Mouse (Mus musculus): ENCODE measurements around the gene Pde1b. TPM values are rescaled to one million over a fixed set of nuclear protein-coding genes. Genes with fewer than 3 reads are reported as not detected.

Gene Pde1b
- total RNA-seq, 2 experiments from 2014 or later: 5.1 to 8.6 TPM

DNA sequence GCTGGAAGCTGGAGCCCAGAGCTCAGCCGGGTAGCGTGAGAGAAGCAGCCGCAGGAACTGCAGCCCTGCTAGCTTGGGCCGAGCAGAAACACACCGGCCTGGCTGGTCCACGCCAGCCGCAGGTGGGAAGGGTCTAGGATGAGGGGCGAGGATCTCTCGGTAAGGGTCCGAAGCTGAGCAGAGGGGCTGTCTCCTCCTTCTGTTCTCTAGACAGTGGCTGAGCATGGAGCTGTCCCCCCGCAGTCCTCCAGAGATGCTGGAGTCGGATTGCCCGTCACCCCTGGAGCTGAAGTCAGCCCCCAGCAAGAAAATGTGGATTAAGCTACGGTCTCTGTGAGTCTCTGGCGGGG, 392 bp downstream of the Pde1b start:
- DNase-seq (ENCODE audit: low spot score in 2 of 2): no peak

DNA sequence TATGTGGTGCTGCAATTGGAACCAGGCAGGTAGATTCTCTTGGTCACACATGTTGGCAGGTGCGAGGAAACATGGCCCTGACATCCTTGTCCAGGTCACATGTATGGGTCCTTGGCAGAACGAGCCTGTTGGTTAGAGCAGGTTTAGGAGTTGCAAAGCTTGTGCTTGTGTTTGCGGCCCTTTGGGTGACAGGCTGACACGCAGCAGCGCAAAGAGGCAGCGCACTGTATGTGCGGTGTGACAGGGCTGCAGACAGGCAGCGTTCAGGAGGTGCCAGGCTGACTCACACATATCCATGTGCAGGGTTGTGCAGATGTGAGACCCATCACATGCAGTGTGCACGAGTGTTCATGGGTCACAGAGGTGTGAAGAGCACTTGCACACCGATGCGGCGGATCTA, 826 bp downstream of the Pde1b start:
- DNase-seq (ENCODE audit: low spot score in 2 of 2): no peak

DNA sequence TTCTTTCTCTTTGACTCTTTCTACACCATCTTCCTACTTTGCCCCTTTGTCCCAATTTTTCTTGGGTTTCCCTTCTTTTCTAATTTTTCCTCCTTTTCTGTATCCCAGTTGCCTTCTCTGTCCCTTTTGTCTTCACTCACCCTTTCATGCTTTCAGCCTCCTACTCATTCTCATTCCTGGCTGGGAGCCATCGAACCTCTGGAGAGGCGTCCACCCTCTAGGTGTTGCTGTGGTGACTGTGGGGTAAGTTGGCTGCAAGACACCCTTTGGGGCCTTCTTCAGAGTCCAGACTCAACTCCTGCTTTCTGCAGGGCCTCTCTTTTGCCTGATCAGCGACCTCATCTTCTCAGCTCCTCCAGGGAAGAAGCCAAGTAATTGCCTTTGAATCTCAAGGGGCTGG, 6.5 kb downstream of the Pde1b start:
- no peak for DNase-seq (ENCODE audit: low spot score in 2 of 2)

DNA sequence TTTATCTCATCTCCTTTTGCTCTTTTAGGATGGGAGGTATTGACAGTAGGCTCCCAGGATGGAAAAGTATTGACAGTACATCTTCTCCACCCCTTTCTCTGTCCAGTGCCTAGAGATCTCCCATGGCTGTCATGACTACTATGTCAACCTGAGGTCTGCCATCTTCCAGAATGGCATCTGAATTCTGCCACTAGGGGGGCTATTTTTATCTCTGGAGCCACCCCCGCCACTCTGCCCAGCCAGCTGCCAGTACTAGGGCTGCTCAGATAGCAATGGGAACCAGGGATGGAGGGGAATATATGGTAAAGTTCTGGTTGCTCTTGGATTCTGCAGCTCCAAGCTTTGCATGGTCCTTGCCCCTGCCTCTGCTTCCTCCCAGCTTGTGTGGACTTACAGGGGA, 8.8 kb downstream of the Pde1b start:
- DNase-seq (ENCODE audit: low spot score in 2 of 2): no peak

DNA sequence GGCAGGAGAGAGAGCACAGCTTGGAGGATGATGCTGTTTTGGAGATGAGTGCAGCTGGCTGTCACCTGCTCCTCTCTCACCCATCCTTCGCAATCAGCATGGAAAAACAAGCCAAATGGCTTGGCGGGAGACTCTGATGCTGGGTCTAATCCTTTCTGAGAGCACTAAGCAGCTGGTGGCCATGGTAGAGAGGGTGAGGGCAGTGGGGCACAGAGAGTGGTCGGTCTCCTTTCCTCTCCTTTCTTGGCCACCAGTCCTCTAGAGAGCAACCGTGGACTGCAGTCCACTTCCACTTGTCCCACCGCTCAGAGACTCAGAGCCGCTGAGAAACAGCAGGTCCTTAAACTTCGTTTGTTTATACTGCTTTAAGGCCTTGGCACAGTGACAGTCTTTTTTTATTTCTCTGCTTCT, 10.8 kb downstream of the Pde1b start:
- DNase-seq (ENCODE audit: low spot score in 2 of 2): no peak

DNA sequence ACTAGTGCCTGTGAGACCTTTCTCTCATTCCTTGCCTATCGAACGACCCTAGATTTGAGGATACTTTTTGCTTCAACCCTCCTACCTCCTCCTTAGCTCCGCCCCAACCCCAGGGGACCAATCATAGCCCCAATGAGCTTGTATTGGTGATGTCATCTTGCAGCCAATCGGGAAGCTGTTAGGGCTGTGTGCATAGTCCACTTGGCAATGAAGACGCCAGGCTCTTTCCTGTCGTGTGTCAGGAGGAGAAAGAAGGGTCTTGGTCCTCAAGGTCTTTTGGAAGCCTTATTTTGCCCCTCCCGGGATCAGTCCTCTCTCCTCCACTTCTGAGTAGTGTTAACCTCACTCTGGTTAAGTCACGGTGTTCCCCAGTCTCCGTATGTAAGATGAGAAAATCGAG, 11.3 kb downstream of the Pde1b start:
- DNase-seq (ENCODE audit: low spot score in 2 of 2): peak in 1 of 2 experiments; percentile 51

DNA sequence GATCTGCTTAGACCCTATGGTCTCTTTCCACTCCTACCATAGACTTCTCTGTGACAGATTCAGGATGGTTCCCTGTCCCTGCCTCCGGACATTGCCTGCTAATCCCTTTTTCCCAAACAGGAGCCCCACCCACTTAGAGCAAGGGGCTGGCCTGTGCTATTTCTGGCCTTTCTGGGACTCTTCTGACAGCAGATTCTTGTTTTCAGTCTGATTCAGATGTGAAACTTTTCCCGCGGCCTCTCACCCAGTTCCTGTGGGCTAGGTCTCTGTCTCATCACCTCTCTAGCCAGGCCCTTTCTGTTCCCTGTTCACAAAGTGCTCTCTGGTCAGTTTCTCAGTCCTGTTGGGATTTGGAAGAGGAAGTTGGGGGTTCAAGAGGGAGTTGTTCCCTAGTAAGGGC, 12.1 kb downstream of the Pde1b start:
- no peak for DNase-seq (ENCODE audit: low spot score in 2 of 2)

DNA sequence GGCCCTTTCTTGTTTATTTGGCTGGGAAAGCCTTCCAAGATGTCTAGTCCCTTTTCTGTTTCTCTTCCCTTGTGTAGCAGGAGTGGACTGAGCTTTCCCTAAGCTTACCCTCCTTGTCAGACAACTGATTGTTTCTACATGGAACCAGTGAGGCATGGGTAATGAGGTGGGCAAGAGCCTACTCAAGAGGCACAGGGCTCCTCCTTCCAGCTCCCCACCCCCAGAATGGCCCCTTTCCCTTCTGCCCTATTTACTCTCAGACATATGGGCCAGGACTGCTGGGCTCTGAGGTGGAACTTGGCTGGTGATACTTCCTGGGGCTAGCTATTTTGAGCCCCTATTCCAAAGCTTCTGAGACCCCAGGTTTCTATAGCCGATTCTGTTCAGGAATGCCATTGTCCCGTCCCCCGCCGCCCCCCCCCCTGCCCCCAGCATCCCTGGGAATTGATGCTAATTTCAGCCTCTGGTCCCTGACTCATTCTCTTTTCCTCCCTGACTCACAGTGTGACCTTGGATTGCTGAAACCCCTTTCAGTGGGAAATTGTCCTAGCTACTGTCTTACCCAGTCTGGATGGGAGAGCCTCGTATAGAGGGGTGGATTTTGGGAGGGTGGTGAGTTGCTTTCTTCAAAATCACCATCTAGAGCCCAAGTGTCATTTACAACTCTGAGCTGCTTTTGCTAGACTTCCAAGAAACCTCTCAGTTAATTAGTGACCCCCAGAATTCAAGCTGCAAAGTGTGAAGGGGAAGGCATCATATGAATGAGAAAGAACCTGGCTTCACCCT, 16.0 kb downstream of the Pde1b start:
- DNase-seq (ENCODE audit: low spot score in 2 of 2): no peak

DNA sequence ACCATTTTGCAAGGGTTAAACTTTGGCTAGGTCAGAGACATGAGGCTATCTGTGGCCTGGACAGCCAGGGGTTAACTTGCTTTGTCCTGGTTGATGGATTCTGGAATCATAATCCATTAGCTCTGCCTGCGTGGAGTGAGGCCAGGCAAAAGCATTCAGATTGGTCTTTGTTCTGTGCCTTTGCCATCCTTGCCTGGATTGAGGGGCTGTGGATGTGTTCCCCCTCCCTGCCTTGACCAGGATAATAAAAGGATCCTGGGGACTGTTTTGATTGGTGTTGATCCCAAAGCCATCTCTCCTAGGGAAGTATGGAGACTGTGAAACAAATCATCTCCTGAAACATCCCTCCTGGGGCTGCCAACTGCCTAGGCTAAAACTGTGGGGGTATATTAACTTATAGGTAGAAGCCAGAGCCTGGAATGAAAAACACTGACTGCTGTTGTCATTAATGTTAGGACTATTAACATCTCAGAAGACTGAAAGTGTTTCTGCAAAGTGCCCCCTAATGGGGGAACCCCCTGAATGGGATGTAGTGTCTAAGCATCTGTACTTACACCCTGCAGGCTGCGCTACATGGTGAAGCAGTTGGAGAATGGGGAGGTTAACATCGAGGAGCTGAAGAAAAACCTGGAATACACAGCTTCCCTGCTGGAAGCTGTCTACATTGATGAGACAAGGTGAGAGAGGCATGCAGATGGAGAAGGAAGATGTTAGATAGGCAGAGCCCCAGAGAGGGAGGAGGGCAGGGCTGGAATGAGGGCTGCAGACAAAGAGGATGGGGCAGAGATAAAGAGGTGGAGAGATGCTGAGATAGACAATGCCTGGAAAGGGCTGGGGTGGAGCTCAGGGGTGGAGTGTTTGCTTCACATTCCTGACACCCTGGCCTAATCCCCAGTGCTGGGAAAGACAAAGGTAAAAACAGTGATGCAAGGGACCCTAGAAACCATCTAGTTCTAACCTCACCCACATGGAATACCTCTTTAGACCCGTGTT, 16.8 kb downstream of the Pde1b start:
- DNase-seq (ENCODE audit: low spot score in 2 of 2): no peak

DNA sequence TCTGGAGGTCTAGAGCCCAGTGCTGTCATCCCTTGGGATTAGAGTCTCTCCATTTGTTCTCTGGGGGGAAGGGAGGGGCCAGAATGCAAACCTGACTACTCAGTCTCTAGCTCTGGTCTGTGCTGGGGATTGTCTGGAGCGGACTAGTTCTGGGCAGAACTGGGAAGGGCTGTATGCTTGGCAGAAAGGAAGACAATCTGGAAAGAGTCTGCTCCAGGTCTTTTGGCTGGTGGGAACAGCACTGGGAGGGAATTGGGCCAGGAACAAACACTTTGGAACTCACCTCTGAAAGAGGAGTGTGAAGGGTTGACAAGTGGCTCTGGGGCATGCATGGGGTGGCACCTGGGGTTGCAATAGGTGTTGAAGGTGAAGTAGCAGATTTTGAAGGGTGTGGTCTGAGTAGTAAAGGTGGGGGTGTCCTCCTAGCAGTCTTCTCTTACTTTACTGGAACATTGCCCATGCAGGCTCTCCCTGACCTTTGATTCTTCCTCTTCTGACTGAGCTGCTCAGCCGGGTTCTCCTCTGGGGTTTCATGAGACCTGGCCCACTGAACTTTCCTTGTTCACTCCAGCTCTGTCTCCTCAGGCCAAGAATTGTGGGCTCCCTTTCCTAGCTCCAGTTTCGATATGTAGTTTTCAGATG, 19.7 kb downstream of the Pde1b start:
- DNase-seq (ENCODE audit: low spot score in 2 of 2): no peak

DNA sequence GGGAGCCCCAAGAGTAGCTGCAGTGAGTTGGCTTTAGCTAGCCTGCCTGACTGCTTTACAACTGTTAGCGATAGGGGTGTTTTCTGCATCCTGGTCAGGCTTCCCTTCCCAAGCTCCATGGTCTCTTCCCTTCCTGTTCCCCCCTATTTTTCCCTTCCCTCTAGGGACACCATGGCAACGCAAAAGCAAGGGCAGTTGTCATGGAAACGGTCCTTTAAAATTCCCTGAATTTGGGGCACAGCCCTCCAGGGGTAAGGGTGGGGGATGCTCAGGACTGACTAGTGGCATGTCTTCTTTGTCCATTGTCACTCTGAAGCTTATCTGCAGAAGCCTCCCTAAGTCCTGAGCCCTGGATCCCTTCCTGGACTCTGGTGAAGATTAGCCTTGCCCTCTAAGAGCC, 20.3 kb downstream of the Pde1b start:
- DNase-seq (ENCODE audit: low spot score in 2 of 2): no peak

DNA sequence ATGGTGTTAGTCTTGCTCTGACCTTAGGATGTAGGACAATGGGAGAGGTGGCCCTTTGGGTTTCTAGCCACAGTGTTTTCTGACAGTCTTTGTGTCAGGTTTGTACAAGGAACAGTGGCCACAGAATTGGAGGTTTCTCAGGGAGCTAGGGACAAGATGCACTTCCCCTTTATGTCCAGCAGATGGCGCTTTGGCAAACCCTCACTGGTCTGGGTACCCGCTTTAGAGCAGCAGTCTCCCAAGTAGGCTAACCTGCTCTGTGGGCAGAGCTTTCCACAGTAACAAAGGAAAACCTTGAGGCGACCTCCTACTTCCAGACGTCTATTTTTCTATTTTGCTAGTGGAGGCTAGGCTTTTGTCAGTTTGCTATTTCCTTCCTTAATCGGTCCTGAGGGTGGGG, 27.5 kb downstream of the Pde1b start:
- DNase-seq (ENCODE audit: low spot score in 2 of 2): peak in 1 of 2 experiments; percentile 25

DNA sequence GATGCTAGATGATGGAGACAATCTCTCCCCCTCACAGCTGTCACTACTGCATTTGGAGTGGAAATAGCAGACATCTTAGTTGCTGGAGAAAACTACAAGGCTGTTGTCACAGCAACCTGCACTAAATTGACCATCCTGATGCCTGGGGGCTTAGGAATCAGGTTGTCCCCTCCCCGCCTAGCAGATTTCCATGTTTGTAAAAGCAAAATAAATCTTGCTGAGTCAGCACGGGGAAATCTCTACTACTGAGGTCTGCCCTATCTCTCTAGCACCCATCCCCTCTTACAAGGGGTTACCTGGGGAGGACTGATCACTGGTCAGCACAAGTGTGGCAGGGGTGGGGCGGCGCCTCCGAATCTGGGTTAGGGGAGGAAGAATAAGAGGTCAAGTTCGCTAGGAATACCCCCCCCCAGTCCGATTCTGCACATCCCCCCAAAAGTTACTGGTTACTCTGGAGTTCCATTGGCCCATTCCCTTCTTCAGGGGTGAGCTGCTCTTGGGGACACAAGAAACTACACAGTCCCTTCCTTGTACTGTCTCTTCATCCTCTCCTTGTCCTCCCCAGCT, 31.3 kb downstream of the Pde1b start:
- no peak for DNase-seq (ENCODE audit: low spot score in 2 of 2)

DNA sequence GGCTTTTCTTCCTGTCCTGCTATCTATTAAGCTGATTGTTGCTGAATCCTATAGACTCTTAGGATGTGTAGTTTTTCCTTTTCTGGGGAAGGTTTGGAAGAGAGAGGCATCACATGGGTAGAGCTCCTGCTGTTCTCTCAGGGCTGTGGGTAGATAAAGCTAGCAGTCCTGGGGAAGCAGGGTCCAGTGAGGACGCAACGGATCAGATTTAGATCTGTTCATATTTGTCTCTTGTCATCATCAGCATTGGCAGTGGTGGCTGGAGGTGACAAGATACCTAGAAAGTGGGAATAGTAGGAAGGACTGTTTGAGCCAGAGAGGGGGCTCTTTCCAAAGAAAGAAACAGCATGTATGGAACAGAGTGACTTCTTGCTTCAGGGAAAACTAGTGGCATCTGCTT, 32.2 kb downstream of the Pde1b start:
- no peak for DNase-seq (ENCODE audit: low spot score in 2 of 2)

DNA sequence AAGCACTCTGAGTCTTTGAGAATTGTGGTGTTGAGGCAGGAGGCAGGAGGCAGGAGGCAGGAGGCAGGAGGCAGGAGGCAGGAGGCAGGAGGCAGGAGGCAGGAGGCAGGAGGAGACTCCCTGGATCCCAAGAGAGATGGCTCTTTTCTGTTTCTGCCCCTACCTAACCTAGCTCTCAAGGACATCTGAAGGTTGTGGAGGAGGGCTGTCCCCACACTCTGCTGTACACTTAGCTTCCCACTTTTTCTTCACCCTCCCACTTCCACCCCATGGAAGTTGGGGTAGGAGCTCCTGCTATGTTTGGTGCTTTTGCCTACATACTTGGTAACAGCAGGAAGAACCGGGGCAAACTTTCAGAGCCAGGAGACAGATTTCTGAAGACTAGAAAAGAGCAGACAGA, 33.0 kb downstream of the Pde1b start:
- DNase-seq (ENCODE audit: low spot score in 2 of 2): no peak

DNA sequence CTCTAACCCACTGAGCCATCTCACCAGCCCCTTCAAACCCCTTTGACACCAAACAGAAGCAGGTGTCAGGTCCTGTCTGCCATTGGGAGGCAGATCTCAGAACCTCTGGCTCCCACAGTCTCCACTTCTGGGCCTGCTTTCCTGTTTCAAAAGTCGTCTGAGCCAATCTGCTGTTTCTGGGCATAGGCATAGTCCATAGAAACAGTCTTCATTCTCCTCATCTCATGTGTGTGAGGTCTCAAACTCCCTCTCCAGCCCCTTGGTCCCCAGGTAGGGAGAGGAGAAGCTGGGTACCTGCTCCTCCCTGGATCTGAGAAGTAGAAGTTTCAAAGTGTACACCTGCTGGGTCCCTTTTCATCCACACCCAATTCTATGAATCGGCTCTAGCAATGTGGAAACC, 33.6 kb downstream of the Pde1b start:
- DNase-seq (ENCODE audit: low spot score in 2 of 2): no peak

DNA sequence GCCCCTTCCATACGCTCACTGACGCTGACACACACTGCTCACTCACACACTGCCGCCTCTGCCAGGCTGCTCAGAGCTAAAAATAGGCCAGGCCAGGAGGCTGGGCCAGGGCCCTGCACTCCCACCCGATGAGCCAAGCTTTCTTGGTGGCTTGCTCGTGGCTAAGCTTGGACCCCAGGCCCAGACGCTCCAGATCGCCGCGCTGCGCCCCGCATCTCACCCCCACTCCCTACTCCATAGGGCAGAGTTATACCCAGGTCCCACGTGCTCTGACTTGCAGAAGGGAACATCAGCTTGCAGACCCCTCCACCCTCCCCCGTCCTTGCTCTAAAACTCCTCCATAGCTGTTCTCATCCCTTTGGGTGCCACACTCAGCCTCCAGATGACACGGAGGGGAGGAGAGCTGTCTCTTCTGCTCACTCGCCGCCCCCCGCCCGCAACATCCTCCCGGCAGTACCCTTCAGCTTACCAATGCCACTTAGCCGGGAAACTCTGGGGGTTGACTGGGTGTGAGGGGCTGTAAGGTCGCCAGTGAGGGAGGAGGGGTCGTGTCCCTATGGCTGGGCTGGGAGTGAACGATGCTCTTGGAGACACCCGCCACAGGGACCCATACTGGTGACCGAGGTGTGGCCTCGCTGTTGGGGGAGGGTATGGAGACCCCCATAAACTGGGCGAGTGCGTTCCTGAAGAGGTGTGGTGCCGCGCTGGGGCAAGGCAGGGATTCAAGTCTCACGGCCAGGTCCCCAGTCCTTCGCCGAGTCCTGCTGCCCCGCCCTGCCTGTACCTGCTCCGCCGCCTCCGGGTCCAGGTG, 34.4 kb downstream of the Pde1b start:
- no peak for DNase-seq (ENCODE audit: low spot score in 2 of 2)

DNA sequence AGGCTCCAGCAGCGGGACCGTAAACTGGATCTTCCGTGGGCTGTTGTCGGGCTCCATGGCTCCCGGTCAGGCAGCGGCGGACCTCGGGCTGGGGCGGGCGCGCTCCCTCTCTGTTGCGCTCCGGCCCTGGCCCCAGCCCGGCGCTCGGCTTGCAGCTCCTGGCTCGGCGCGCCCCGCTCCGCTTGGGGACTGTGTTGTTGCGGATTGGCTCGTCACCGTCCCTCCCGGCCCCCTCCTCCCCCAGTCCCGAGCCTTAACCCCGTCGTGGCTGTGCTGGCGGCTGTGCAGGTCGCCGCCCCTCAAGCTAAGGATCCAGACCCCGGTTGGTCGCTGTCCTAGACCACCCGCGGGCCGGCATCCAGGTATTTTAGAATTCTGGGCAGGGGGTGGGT, 35.0 kb downstream of the Pde1b start, which contains the start of gene Ppp1r1a:
Gene Ppp1r1a (minus strand): TSS at position 182 of the 392 bp plus-strand sequence.
- peak in 1 of 2 experiments; percentile 38 for DNase-seq (ENCODE audit: low spot score in 2 of 2)

DNA sequence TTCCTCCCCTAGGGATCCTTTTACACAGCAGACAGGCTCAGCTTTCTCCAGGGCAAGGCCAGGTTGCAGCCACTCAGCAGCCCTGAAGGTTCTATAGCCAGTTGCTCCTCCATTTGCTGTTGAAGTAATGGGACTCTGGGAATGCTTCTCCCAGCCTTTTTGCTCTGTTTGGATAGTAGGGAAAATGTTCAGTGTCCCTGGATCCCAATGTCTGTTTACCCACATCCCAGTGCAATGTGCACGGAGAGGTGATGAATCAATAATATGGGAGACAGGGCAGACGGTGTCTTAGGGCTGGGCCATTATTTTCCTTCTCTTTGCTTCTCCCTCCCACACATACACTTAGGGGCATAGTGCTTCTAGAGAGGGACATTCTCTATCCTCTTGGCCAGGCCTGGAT, 36.4 kb downstream of the Pde1b start:
- no peak for DNase-seq (ENCODE audit: low spot score in 2 of 2)

DNA sequence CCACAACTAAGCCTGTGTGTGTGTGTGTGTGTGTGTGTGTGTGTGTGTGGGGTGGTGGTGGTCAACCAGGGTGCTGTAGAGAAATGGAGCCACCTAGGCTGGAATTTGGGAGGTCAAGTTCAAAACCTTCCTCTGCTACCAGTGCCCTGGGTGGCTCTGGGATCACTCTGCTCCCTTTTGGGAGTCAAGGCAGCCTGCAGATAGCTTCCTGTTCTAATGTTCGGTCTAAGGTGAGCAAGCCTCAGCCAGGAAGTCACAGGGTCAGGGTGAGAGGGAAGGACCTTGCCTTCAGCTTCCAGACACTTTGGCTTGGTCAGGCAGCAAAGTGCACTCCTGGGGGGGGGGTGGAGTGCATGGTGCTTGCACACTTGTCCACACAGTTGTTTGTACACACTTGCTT, 37.8 kb downstream of the Pde1b start:
- DNase-seq (ENCODE audit: low spot score in 2 of 2): no peak

DNA sequence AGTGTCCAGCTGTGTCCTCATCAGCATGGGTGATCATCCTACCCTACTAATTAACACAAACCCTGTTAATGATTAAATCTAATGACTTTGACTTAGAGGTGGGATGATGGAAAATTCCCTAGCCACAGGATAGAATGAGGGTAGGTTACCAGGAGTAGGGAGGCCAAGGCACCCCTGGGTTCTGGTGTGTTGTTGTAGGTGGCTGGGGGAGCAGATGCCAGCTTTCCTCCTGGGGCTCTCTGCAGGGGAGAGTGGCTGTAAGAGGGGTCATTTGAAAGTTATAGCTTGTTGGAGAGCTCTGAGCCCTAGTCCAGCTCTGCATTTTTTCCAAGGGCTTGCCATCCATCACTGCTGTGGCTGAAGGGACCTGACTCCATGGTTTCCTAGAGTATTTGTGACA, 39.7 kb downstream of the Pde1b start:
- DNase-seq (ENCODE audit: low spot score in 2 of 2): no peak
